In the genomic region with DNA sequence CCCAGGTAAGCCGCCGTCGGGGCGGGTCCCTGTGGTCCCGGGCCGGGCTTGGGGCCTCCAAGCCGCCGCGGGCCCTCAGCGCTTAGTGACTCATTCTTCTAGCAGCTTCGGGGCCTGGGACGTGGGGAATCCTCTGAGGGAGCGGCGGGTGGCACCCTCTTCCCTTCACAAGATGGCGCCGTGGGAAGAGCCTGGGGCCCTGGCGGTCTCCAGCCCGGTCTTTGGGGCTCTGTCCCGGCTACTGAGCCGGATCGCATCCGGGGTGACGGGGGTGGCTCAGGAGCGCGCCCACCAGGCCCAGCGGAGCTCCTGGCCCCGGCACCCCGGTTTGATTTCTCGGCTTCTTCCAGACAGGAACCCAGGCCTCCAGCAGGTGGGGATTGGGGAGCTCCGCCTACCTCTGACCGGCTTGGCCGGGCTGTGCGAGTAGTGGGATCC, we compare ENCODE assay signal across 8 mouse cellular contexts. TPM values are rescaled to one million over a fixed set of nuclear protein-coding genes. Genes with fewer than 3 reads are reported as not detected.
DNase-seq lines count a peak whose midpoint lies in the region; ATAC-seq lines count a peak whose summit lies in the region.

No protein-coding gene starts in this region.

- ATAC-seq in liver, embryonic 16.5 days (ENCODE audit: low read depth): peak; percentile 1; the same call in 1 of the 2 replicates
- ATAC-seq in neural tube, embryonic 11.5 days (ENCODE audit: insufficient read depth, low FRiP score, low TSS enrichment): peak; percentile 2

- peak overlapping the region; percentile 89 for H3K4me3 ChIP-seq in forebrain, embryonic 10.5 days
- H3K4me3 ChIP-seq in liver, embryonic 16.5 days (ENCODE audit: low read depth, low read length): peak overlapping the region; percentile 96
- H3K4me3 ChIP-seq in neural tube, embryonic 11.5 days (ENCODE audit: low read depth, low read length): peak overlapping the region; percentile 97

- under 1% methylated on average over 33 of the region's 33 CpGs for WGBS in forebrain, embryonic 10.5 days
- WGBS in liver, embryonic 16.5 days (ENCODE audit: insufficient replicate concordance): 0% methylated on average over 32 of the region's 33 CpGs
- WGBS in neural tube, embryonic 11.5 days: under 1% methylated on average over 25 of the region's 33 CpGs

- no peaks in the 10 kb centered on the region for H3K27me3 ChIP-seq in forebrain, embryonic 10.5 days (ENCODE audit: poor library complexity, severe bottlenecking)
- no peaks in the 10 kb centered on the region for H3K27me3 ChIP-seq in liver, embryonic 16.5 days (ENCODE audit: control insufficient read depth, insufficient read depth, low read depth, low read length)
- no peaks in the 10 kb centered on the region for H3K27me3 ChIP-seq in neural tube, embryonic 11.5 days (ENCODE audit: control insufficient read depth, insufficient read depth, low read length)

- intact Hi-C loops in heart, postnatal 10 days (cut with DNase I): loop anchor here (2.0 kb wide), 2 partner anchors 87 to 209 kb away; a partner anchor contains a TSS

- H3K9ac ChIP-seq in liver, embryonic 16.5 days (ENCODE audit: low read depth, low read length): peak overlapping the region; percentile 97
- H3K9ac ChIP-seq in neural tube, embryonic 11.5 days (ENCODE audit: low read length): peak overlapping the region; percentile 89

- H3K4me1 ChIP-seq in forebrain, embryonic 10.5 days: peaks cover 25% of the 10 kb centered on the region
- peaks cover 20% of the 10 kb centered on the region for H3K4me1 ChIP-seq in liver, embryonic 16.5 days (ENCODE audit: control insufficient read depth, low read depth, low read length)
- H3K4me1 ChIP-seq in neural tube, embryonic 11.5 days (ENCODE audit: control insufficient read depth, insufficient read depth, low read length): peaks cover 12% of the 10 kb centered on the region

- H3K27ac ChIP-seq in forebrain, embryonic 10.5 days: peak overlapping the region; percentile 93
- peak overlapping the region; percentile 100 for H3K27ac ChIP-seq in liver, embryonic 16.5 days (ENCODE audit: low read length)
- H3K27ac ChIP-seq in neural tube, embryonic 11.5 days (ENCODE audit: low read depth, low read length): peak overlapping the region; percentile 95

- H3K4me2 ChIP-seq in liver, embryonic 16.5 days (ENCODE audit: low read depth, low read length): peak overlapping the region; percentile 98
- peak overlapping the region; percentile 66 for H3K4me2 ChIP-seq in neural tube, embryonic 11.5 days (ENCODE audit: low read depth)

- H3K36me3 ChIP-seq in forebrain, embryonic 10.5 days (replicated peaks): peaks cover 10% of the 10 kb centered on the region
- H3K36me3 ChIP-seq in liver, embryonic 16.5 days (ENCODE audit: control insufficient read depth, insufficient read depth): no peaks in the 10 kb centered on the region; the same call in 1 of the 2 replicates
- H3K36me3 ChIP-seq in neural tube, embryonic 11.5 days (ENCODE audit: control insufficient read depth, insufficient read depth, low read length): no peaks in the 10 kb centered on the region

- H3K9me3 ChIP-seq in forebrain, embryonic 10.5 days: no peaks in the 10 kb centered on the region
- H3K9me3 ChIP-seq in liver, embryonic 16.5 days (replicated peaks; ENCODE audit: control insufficient read depth, low read length): no peaks in the 10 kb centered on the region
- H3K9me3 ChIP-seq in neural tube, embryonic 11.5 days (ENCODE audit: control insufficient read depth, low read length): no peaks in the 10 kb centered on the region

- peak; percentile 44 for DNase-seq in ES-CJ7 (ENCODE audit: low read depth, low spot score)
- DNase-seq in adrenal gland, postnatal 4 days (ENCODE audit: low spot score in 2 of 2): peak; percentile 32 to 38
- DNase-seq in forebrain, embryonic 10.5 days (ENCODE audit: extremely low spot score, low spot score): peak; percentile 72
- DNase-seq in heart, postnatal 10 days: peak; percentile 69 to 75
- DNase-seq in layer of hippocampus, adult 11-12 months (ENCODE audit: low spot score): peak; percentile 66
- peak; percentile 67 for DNase-seq in neural tube, embryonic 11.5 days (ENCODE audit: low spot score)
- DNase-seq in thymus, postnatal 14 days: peak; percentile 66

RNA-seq across cellular contexts. Expression of a gene that starts 0.6 kb away (rescaled TPM):
- total RNA-seq in adrenal gland, postnatal 4 days (2021): 10 to 100 TPM; 98.4 to 99.4 TPM
- polyA plus RNA-seq in forebrain, embryonic 10.5 days (2016; fragmentation: Nextera tagmentation; extraction: Ambion mirVana): 55.3 and 56.5 TPM in 2 replicates
- total RNA-seq in heart, postnatal 10 days (2021): 10 to 100 TPM; 66.9 to 69.0 TPM
- polyA plus RNA-seq in liver, embryonic 16.5 days (2015; fragmentation: Nextera tagmentation; extraction: Ambion mirVana): 28.2 and 29.3 TPM in 2 replicates
- 104 and 110 TPM in 2 replicates for polyA plus RNA-seq in neural tube, embryonic 11.5 days (2014; fragmentation: Nextera tagmentation; extraction: Ambion mirVana)

RNA-seq across cellular contexts. Expression of a gene that starts 16.5 kb away (rescaled TPM):
- total RNA-seq in adrenal gland, postnatal 4 days (2021): 1 to 10 TPM; 1.4 to 1.5 TPM
- 0.41 and 0.66 TPM in 2 replicates for polyA plus RNA-seq in forebrain, embryonic 10.5 days (2016; fragmentation: Nextera tagmentation; extraction: Ambion mirVana)
- total RNA-seq in heart, postnatal 10 days (2021): under 1 TPM; 0.29 to 0.45 TPM
- 0.05 TPM in 1 of 2 replicates, not detected in the other for polyA plus RNA-seq in liver, embryonic 16.5 days (2015; fragmentation: Nextera tagmentation; extraction: Ambion mirVana)
- 0.34 and 0.45 TPM in 2 replicates for polyA plus RNA-seq in neural tube, embryonic 11.5 days (2014; fragmentation: Nextera tagmentation; extraction: Ambion mirVana)

RNA-seq across cellular contexts. Expression of a gene that starts 59.6 kb away (rescaled TPM):
- not detected for total RNA-seq in adrenal gland, postnatal 4 days (2021)
- 0.25 and 0.26 TPM in 2 replicates for polyA plus RNA-seq in forebrain, embryonic 10.5 days (2016; fragmentation: Nextera tagmentation; extraction: Ambion mirVana)
- not detected for total RNA-seq in heart, postnatal 10 days (2021)
- 0.06 and 0.08 TPM in 2 replicates for polyA plus RNA-seq in liver, embryonic 16.5 days (2015; fragmentation: Nextera tagmentation; extraction: Ambion mirVana)
- polyA plus RNA-seq in neural tube, embryonic 11.5 days (2014; fragmentation: Nextera tagmentation; extraction: Ambion mirVana): 0.39 and 0.69 TPM in 2 replicates

Comparison
In these comparisons a context has a peak if more than half of its experiments do, and no peak if none do; other contexts are left out.
1. Peak in every context shown above with its lines: DNase-seq, ATAC-seq, H3K4me3 ChIP-seq and H3K27ac ChIP-seq.